Mouse (Mus musculus) spleen, postnatal 36 days (tissue): Measurements from ENCODE around the gene Gm3424.
"Not testable (repeated sequence)": the region's sequence is repeated elsewhere in the genome, so short reads cannot be mapped to it uniquely, and the experiment has no call there.

Experiments used
- DNase-seq, 2 experiments: peaks; one replicate each; pipeline ENCODE4 v3.0.0; 2022; ENCODE audit warnings: low spot score in 2 of 2, mixed read lengths in 1 of 2

Gene Gm3424

GRCm38 (mm10) chr14:5830229-5830628, at the start of gene Gm3424:
Gm3424 (minus strand) TSS chr14:5830329.
- DNase-seq, result not testable (repeated sequence)

- not testable (repeated sequence) for DNase-seq
Observed at GRCm38 (mm10) chr14:5879791-5880190, 49.7 kb upstream of the Gm3424 start.

GRCm38 (mm10) chr14:5879136-5879535, 49.0 kb upstream of the Gm3424 start:
- DNase-seq, result not testable (repeated sequence)

GRCm38 (mm10) chr14:5855911-5856310, 25.8 kb upstream of the Gm3424 start:
- DNase-seq, result not testable (repeated sequence)

- DNase-seq, result not testable (repeated sequence)
Observed at GRCm38 (mm10) chr14:5812699-5813356, 17.3 kb downstream of the Gm3424 start.

GRCm38 (mm10) chr14:5807882-5808281, 22.2 kb downstream of the Gm3424 start, which contains the start of gene Gm3383:
Gm3383 (minus strand) TSS chr14:5807982.
- not testable (repeated sequence) for DNase-seq
